Mouse (Mus musculus) small intestine, adult 2 months (tissue): ENCODE results near the gene Rrm1.

Experiments used
- CTCF ChIP-seq: fragments of 200-500 bp; IDR thresholded peaks from 2 replicates; pipeline ENCODE4 v1.5.1; 2012; ENCODE audit warnings: low read depth, mild to moderate bottlenecking, control low read depth, inconsistent platforms, low read length, moderate library complexity, mixed read lengths; ENCODE audit not compliant: insufficient replicate concordance, insufficient read length; ENCODE audit errors: extremely low read depth
- POLR2A ChIP-seq: fragments of 200-500 bp; IDR thresholded peaks from 2 replicates; pipeline ENCODE4 v1.6.1; 2012; ENCODE audit warnings: low read depth, mild to moderate bottlenecking, control low read depth, inconsistent platforms, low read length, moderate library complexity

- peak; percentile 78; the same call in 1 of the 2 replicates for TF ChIP-seq CTCF
- no peak for TF ChIP-seq POLR2A
These were observed 71.4 kb downstream of the Rrm1 start for GRCm38 (mm10) chr7:102512814-102513435.
